Mouse (Mus musculus): ENCODE data around the gene Dbr1.

Gene Dbr1

GRCm38 (mm10) chr9:99620196-99620595 is 44.6 kb downstream of the Dbr1 start:
- no peak for DNase-seq (ENCODE audit: low spot score in 2 of 2)

- no peak for DNase-seq (ENCODE audit: low spot score in 2 of 2)
These were observed 46.4 kb downstream of the Dbr1 start for GRCm38 (mm10) chr9:99622034-99622433.

- no peak for DNase-seq (ENCODE audit: low spot score in 2 of 2)
These were observed 47.4 kb downstream of the Dbr1 start for GRCm38 (mm10) chr9:99622966-99623365.

GRCm38 (mm10) chr9:99624117-99624516 is 48.5 kb downstream of the Dbr1 start:
- no peak for DNase-seq (ENCODE audit: low spot score in 2 of 2)

- DNase-seq (ENCODE audit: low spot score in 2 of 2), result no peak
These were observed 53.0 kb downstream of the Dbr1 start for GRCm38 (mm10) chr9:99628581-99628980.

- DNase-seq (ENCODE audit: low spot score in 2 of 2), result peak in 1 of 2 experiments; percentile 26
These were observed 53.8 kb downstream of the Dbr1 start, which contains the start of gene Dzip1l for GRCm38 (mm10) chr9:99629281-99630011. Gene Dzip1l, plus strand, starts transcription at chr9:99629496.

GRCm38 (mm10) chr9:99630071-99630470 is 54.5 kb downstream of the Dbr1 start:
- no peak for DNase-seq (ENCODE audit: low spot score in 2 of 2)

GRCm38 (mm10) chr9:99630528-99631125 is 55.0 kb downstream of the Dbr1 start:
- DNase-seq (ENCODE audit: low spot score in 2 of 2), result no peak

- DNase-seq (ENCODE audit: low spot score in 2 of 2), result no peak
These were observed 56.2 kb downstream of the Dbr1 start for GRCm38 (mm10) chr9:99631781-99632180.

GRCm38 (mm10) chr9:99632264-99632663 is 56.7 kb downstream of the Dbr1 start:
- DNase-seq (ENCODE audit: low spot score in 2 of 2), result no peak

All from spleen, postnatal 10 days (tissue).